Mouse (Mus musculus): ENCODE results near the gene Zfp341. TPM values are rescaled to one million over a fixed set of nuclear protein-coding genes. Genes with fewer than 3 reads are reported as not detected.

Gene Zfp341
- polyA plus RNA-seq, 1 experiment from 2014 or later = 2.3 TPM

- Histone ChIP-seq H3K4me3 (ENCODE audit: low read length) (no peak overlapping the region), H3K4me1 (ENCODE audit: control insufficient read depth, insufficient read depth, low read depth, low read length) (0 out of 2 replicates have a peak, but pooled peaks cover 3% of the 10 kb centered on the region), H3K9me3 (ENCODE audit: control insufficient read depth, low read length) (no peaks in the 10 kb centered on the region), H3K4me2 (ENCODE audit: low read length) (no peak overlapping the region), H3K36me3 (ENCODE audit: control insufficient read depth, insufficient read depth, low read length) (peaks cover 19% of the 10 kb centered on the region), H3K27me3 (replicated peaks; ENCODE audit: control insufficient read depth, insufficient read depth, low read length) (no peaks in the 10 kb centered on the region), H3K9ac (ENCODE audit: low read depth, low read length) (no peak overlapping the region), H3K27ac (ENCODE audit: low read depth, low read length) (no peak overlapping the region)
- 84% methylated on average over 14 of the region's 14 CpGs for WGBS
- ATAC-seq = no peak
These were observed 76.3 kb downstream of the Zfp341 start for GRCm38 (mm10) chr2:154689391-154689790.

- H3K27ac ChIP-seq (ENCODE audit: low read depth, low read length) = no peak overlapping the region
- H3K36me3 ChIP-seq (ENCODE audit: control insufficient read depth, insufficient read depth, low read length) = peaks cover 26% of the 10 kb centered on the region
- 92% methylated on average over 5 of the region's 5 CpGs for WGBS
- H3K4me2 ChIP-seq (ENCODE audit: low read length) = no peak overlapping the region
- no peak overlapping the region for H3K9ac ChIP-seq (ENCODE audit: low read depth, low read length)
- 0 out of 2 replicates have a peak, but pooled peaks cover 3% of the 10 kb centered on the region for H3K4me1 ChIP-seq (ENCODE audit: control insufficient read depth, insufficient read depth, low read depth, low read length)
- no peaks in the 10 kb centered on the region for H3K27me3 ChIP-seq (replicated peaks; ENCODE audit: control insufficient read depth, insufficient read depth, low read length)
- ATAC-seq = no peak
- H3K4me3 ChIP-seq (ENCODE audit: low read length) = no peak overlapping the region
- no peaks in the 10 kb centered on the region for H3K9me3 ChIP-seq (ENCODE audit: control insufficient read depth, low read length)
These were observed 77.9 kb downstream of the Zfp341 start for GRCm38 (mm10) chr2:154690959-154691358.

- Histone ChIP-seq H3K27me3 (replicated peaks; ENCODE audit: control insufficient read depth, insufficient read depth, low read length) (no peaks in the 10 kb centered on the region), H3K9me3 (ENCODE audit: control insufficient read depth, low read length) (no peaks in the 10 kb centered on the region), H3K4me2 (ENCODE audit: low read length) (no peak overlapping the region), H3K4me3 (ENCODE audit: low read length) (no peak overlapping the region), H3K36me3 (ENCODE audit: control insufficient read depth, insufficient read depth, low read length) (peaks cover 26% of the 10 kb centered on the region), H3K27ac (ENCODE audit: low read depth, low read length) (no peak overlapping the region), H3K9ac (ENCODE audit: low read depth, low read length) (no peak overlapping the region), H3K4me1 (ENCODE audit: control insufficient read depth, insufficient read depth, low read depth, low read length) (no peaks in the 10 kb centered on the region)
- no peak for ATAC-seq
- WGBS = 75% methylated on average over 11 of the region's 11 CpGs
These were observed 80.3 kb downstream of the Zfp341 start for GRCm38 (mm10) chr2:154693186-154693940.

DNA sequence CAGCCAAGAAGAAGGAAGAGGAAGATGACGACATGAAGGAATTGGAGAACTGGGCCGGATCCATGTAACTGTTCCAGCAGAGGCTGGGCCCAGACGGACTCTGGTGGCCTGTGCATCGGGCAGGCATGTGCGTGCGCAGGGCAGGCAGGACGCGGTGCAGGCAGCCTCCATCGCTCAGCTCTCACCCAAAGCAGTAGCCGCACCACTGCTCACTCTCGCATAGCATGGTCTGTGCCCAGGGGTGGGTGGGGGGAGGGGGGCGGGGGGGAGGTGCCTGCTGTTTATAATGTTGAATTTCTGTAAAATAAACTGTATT, 80.8 kb downstream of the Zfp341 start:
- Histone ChIP-seq H3K9ac (ENCODE audit: low read depth, low read length) (no peak overlapping the region), H3K36me3 (ENCODE audit: control insufficient read depth, insufficient read depth, low read length) (peaks cover 26% of the 10 kb centered on the region), H3K4me2 (ENCODE audit: low read length) (no peak overlapping the region), H3K27me3 (replicated peaks; ENCODE audit: control insufficient read depth, insufficient read depth, low read length) (no peaks in the 10 kb centered on the region), H3K9me3 (ENCODE audit: control insufficient read depth, low read length) (no peaks in the 10 kb centered on the region), H3K27ac (ENCODE audit: low read depth, low read length) (no peak overlapping the region), H3K4me3 (ENCODE audit: low read length) (no peak overlapping the region), H3K4me1 (ENCODE audit: control insufficient read depth, insufficient read depth, low read depth, low read length) (no peaks in the 10 kb centered on the region)
- ATAC-seq = no peak
- WGBS = 92% methylated on average over 12 of the region's 12 CpGs

GRCm38 (mm10) chr2:154695690-154696089, 82.6 kb downstream of the Zfp341 start:
- no peak overlapping the region for H3K9ac ChIP-seq (ENCODE audit: low read depth, low read length)
- H3K27ac ChIP-seq (ENCODE audit: low read depth, low read length) = no peak overlapping the region
- 78% methylated on average over 8 of the region's 8 CpGs for WGBS
- H3K4me2 ChIP-seq (ENCODE audit: low read length) = no peak overlapping the region
- H3K27me3 ChIP-seq (replicated peaks; ENCODE audit: control insufficient read depth, insufficient read depth, low read length) = no peaks in the 10 kb centered on the region
- no peak for ATAC-seq
- no peaks in the 10 kb centered on the region for H3K4me1 ChIP-seq (ENCODE audit: control insufficient read depth, insufficient read depth, low read depth, low read length)
- H3K4me3 ChIP-seq (ENCODE audit: low read length) = no peak overlapping the region
- no peaks in the 10 kb centered on the region for H3K9me3 ChIP-seq (ENCODE audit: control insufficient read depth, low read length)
- H3K36me3 ChIP-seq (ENCODE audit: control insufficient read depth, insufficient read depth, low read length) = peaks cover 16% of the 10 kb centered on the region

Other genes with a start within 250 kb of the Zfp341 start
- gene Cdk5rap1, start 240.3 kb upstream of the Zfp341 start, polyA plus RNA-seq (2015; fragmentation: Nextera tagmentation; extraction: Ambion mirVana) = 13.4 and 15.9 TPM in 2 replicates
- 14.0 and 15.1 TPM in 2 replicates for gene Snta1, start 205.2 kb upstream of the Zfp341 start, polyA plus RNA-seq (2015; fragmentation: Nextera tagmentation; extraction: Ambion mirVana)
- gene Cbfa2t2, start 176.8 kb upstream of the Zfp341 start, polyA plus RNA-seq (2015; fragmentation: Nextera tagmentation; extraction: Ambion mirVana) = 39.8 and 50.9 TPM in 2 replicates
- gene 1700003F12Rik, start 66.2 kb upstream of the Zfp341 start, polyA plus RNA-seq (2015; fragmentation: Nextera tagmentation; extraction: Ambion mirVana) = 2.4 and 2.5 TPM in 2 replicates
- 0.47 and 0.50 TPM in 2 replicates for gene Actl10, start 61.5 kb upstream of the Zfp341 start, polyA plus RNA-seq (2015; fragmentation: Nextera tagmentation; extraction: Ambion mirVana)
- gene Necab3, start 54.4 kb upstream of the Zfp341 start, polyA plus RNA-seq (2015; fragmentation: Nextera tagmentation; extraction: Ambion mirVana) = 21.6 and 25.7 TPM in 2 replicates
- 5.0 and 8.0 TPM in 2 replicates for gene E2f1, start 43.4 kb upstream of the Zfp341 start, polyA plus RNA-seq (2015; fragmentation: Nextera tagmentation; extraction: Ambion mirVana)
- gene Pxmp4, start 9.6 kb upstream of the Zfp341 start, polyA plus RNA-seq (2015; fragmentation: Nextera tagmentation; extraction: Ambion mirVana) = 18.7 and 20.6 TPM in 2 replicates
- gene 4930519P11Rik, start 140 bp downstream of the Zfp341 start, polyA plus RNA-seq (2015; fragmentation: Nextera tagmentation; extraction: Ambion mirVana) = 0.35 and 0.82 TPM in 2 replicates
- 23.0 and 32.2 TPM in 2 replicates for gene Chmp4b, start 38.4 kb downstream of the Zfp341 start, polyA plus RNA-seq (2015; fragmentation: Nextera tagmentation; extraction: Ambion mirVana)
- gene Gm14214, start 156.7 kb downstream of the Zfp341 start, polyA plus RNA-seq (2015; fragmentation: Nextera tagmentation; extraction: Ambion mirVana) = not detected in 2 replicates
- gene Raly, start 177.8 kb downstream of the Zfp341 start, polyA plus RNA-seq (2015; fragmentation: Nextera tagmentation; extraction: Ambion mirVana) = 22.8 and 23.4 TPM in 2 replicates
- 1.0 and 1.1 TPM in 2 replicates for gene a, start 178.1 kb downstream of the Zfp341 start, polyA plus RNA-seq (2015; fragmentation: Nextera tagmentation; extraction: Ambion mirVana)

Measured in hindbrain, embryonic 16.5 days (tissue).